Mouse (Mus musculus): Measurements from ENCODE around the gene Colgalt2. TPM values are rescaled to one million over a fixed set of nuclear protein-coding genes. Genes with fewer than 3 reads are reported as not detected.
A peak's percentile ranks its signal among the peaks of the same experiment; 100 is the strongest.
"Not testable (repeated sequence)": the region's sequence is repeated elsewhere in the genome, so short reads cannot be mapped to it uniquely, and the experiment has no call there.

Gene Colgalt2
- polyA plus RNA-seq (2015; fragmentation: Nextera tagmentation; extraction: Ambion mirVana), result 1.4 and 1.5 TPM in 2 replicates

GRCm38 (mm10) chr1:152399790-152400555, at the start of gene Colgalt2:
Gene Colgalt2, plus strand, starts transcription at chr1:152399830.
- ATAC-seq, result peak; percentile 91
- under 1% methylated on average over 69 of the region's 70 CpGs for WGBS

GRCm38 (mm10) chr1:152356721-152357120, 42.9 kb upstream of the Colgalt2 start:
- H3K9me3 ChIP-seq, result no peaks in the 10 kb centered on the region
- no peak overlapping the region for H3K9ac ChIP-seq
- no peaks in the 10 kb centered on the region for H3K4me1 ChIP-seq (replicated peaks)
- H3K4me3 ChIP-seq (replicated peaks), result no peak overlapping the region
- H3K27ac ChIP-seq, result no peak overlapping the region
- H3K36me3 ChIP-seq, result no peaks in the 10 kb centered on the region
- no peak overlapping the region for H3K4me2 ChIP-seq (replicated peaks)
- no peak for ATAC-seq
- H3K27me3 ChIP-seq (replicated peaks), result no peaks in the 10 kb centered on the region
- WGBS, result 71% methylated on average over 4 of the region's 4 CpGs

More at GRCm38 (mm10) chr1:152399790-152400555, at the start of gene Colgalt2:
- peak within 1 kb of the TSS; percentile 96 for H3K4me2 ChIP-seq (replicated peaks)
- H3K9me3 ChIP-seq, result no peaks in the 10 kb centered on the region
- peaks cover 11% of the 10 kb centered on the region; the same call in 1 of the 2 replicates for H3K27me3 ChIP-seq (replicated peaks)
- peak within 1 kb of the TSS; percentile 71 for H3K4me3 ChIP-seq (replicated peaks)
- H3K27ac ChIP-seq, result peak within 1 kb of the TSS; percentile 33; the same call in 1 of the 2 replicates
- peaks cover 8% of the 10 kb centered on the region for H3K4me1 ChIP-seq (replicated peaks)
- H3K9ac ChIP-seq, result peak within 1 kb of the TSS; percentile 54
- H3K36me3 ChIP-seq, result no peaks in the 10 kb centered on the region

- H3K4me2 ChIP-seq (replicated peaks), result no peak overlapping the region
- 0 out of 2 replicates have a peak, but pooled peaks cover 3% of the 10 kb centered on the region for H3K36me3 ChIP-seq
- no peak overlapping the region for H3K4me3 ChIP-seq (replicated peaks)
- no peaks in the 10 kb centered on the region for H3K4me1 ChIP-seq (replicated peaks)
- no peaks in the 10 kb centered on the region for H3K27me3 ChIP-seq (replicated peaks)
- no peak overlapping the region for H3K9ac ChIP-seq
- WGBS, result 42% methylated on average over 13 of the region's 13 CpGs
- 0 out of 2 replicates have a peak, but pooled peaks have one; percentile 28 for ATAC-seq
- H3K9me3 ChIP-seq, result no peaks in the 10 kb centered on the region
- H3K27ac ChIP-seq, result no peak overlapping the region
Observed at GRCm38 (mm10) chr1:152368311-152369088, 31.1 kb upstream of the Colgalt2 start.

GRCm38 (mm10) chr1:152369139-152369538, 30.5 kb upstream of the Colgalt2 start:
- Histone ChIP-seq H3K27ac (no peak overlapping the region), H3K36me3 (0 out of 2 replicates have a peak, but pooled peaks cover 3% of the 10 kb centered on the region), H3K9me3 (no peaks in the 10 kb centered on the region), H3K4me3 (replicated peaks) (no peak overlapping the region), H3K27me3 (replicated peaks) (no peaks in the 10 kb centered on the region), H3K4me1 (replicated peaks) (no peaks in the 10 kb centered on the region), H3K4me2 (replicated peaks) (no peak overlapping the region), H3K9ac (no peak overlapping the region)
- 19% methylated on average over 4 of the region's 4 CpGs for WGBS
- peak; percentile 81 for ATAC-seq

GRCm38 (mm10) chr1:152378311-152378710, 21.3 kb upstream of the Colgalt2 start:
- Histone ChIP-seq H3K4me3 (replicated peaks) (no peak overlapping the region), H3K36me3 (peaks cover 12% of the 10 kb centered on the region; the same call in 1 of the 2 replicates), H3K9ac (no peak overlapping the region), H3K27me3 (replicated peaks) (no peaks in the 10 kb centered on the region), H3K9me3 (no peaks in the 10 kb centered on the region), H3K4me2 (replicated peaks) (no peak overlapping the region), H3K27ac (no peak overlapping the region), H3K4me1 (replicated peaks) (no peaks in the 10 kb centered on the region)
- no peak for ATAC-seq
- WGBS, result 92% methylated on average over 5 of the region's 5 CpGs

- Histone ChIP-seq H3K27ac (no peak overlapping the region), H3K9ac (no peak overlapping the region), H3K36me3 (peaks cover 3% of the 10 kb centered on the region; the same call in 1 of the 2 replicates), H3K4me2 (replicated peaks) (no peak overlapping the region), H3K4me1 (replicated peaks) (no peaks in the 10 kb centered on the region), H3K9me3 (no peaks in the 10 kb centered on the region), H3K4me3 (replicated peaks) (no peak overlapping the region), H3K27me3 (replicated peaks) (no peaks in the 10 kb centered on the region)
- ATAC-seq, result no peak
- WGBS, result 97% methylated on average over 1 of the region's 1 CpGs
Observed at GRCm38 (mm10) chr1:152384589-152384988, 15.0 kb upstream of the Colgalt2 start.

- not testable (repeated sequence) for H3K27me3 ChIP-seq (replicated peaks); H3K36me3 ChIP-seq; H3K9me3 ChIP-seq; H3K4me1 ChIP-seq (replicated peaks); H3K27ac ChIP-seq; ATAC-seq
- Histone ChIP-seq H3K4me3 (replicated peaks) (peak overlapping the region; percentile 94), H3K9ac (peak overlapping the region; percentile 95), H3K4me2 (replicated peaks) (peak overlapping the region; percentile 65)
- WGBS, result 20% methylated on average over 2 of the region's 4 CpGs
Observed at GRCm38 (mm10) chr1:152385693-152386092, 13.9 kb upstream of the Colgalt2 start.

GRCm38 (mm10) chr1:152386188-152386835, 13.3 kb upstream of the Colgalt2 start, which contains the start of gene Tsen15:
Gene Tsen15, minus strand, starts transcription at chr1:152386688.
- Histone ChIP-seq H3K27ac (peak within 1 kb of the TSS; percentile 36; the same call in 1 of the 2 replicates), H3K4me1 (replicated peaks) (no peaks in the 10 kb centered on the region), H3K4me3 (replicated peaks) (peak within 1 kb of the TSS; percentile 94), H3K36me3 (peaks cover 3% of the 10 kb centered on the region; the same call in 1 of the 2 replicates), H3K9ac (peak within 1 kb of the TSS; percentile 95), H3K4me2 (replicated peaks) (peak within 1 kb of the TSS; percentile 65), H3K27me3 (replicated peaks) (no peaks in the 10 kb centered on the region), H3K9me3 (no peaks in the 10 kb centered on the region)
- under 1% methylated on average over 57 of the region's 57 CpGs for WGBS
- ATAC-seq, result peak; percentile 99

GRCm38 (mm10) chr1:152389271-152389670, 10.4 kb upstream of the Colgalt2 start:
- ATAC-seq, result no peak

GRCm38 (mm10) chr1:152394137-152394536, 5.5 kb upstream of the Colgalt2 start:
- Histone ChIP-seq H3K4me2 (replicated peaks) (no peak overlapping the region), H3K4me3 (replicated peaks) (no peak overlapping the region), H3K36me3 (no peaks in the 10 kb centered on the region), H3K9me3 (no peaks in the 10 kb centered on the region), H3K27me3 (replicated peaks) (no peaks in the 10 kb centered on the region), H3K4me1 (replicated peaks) (no peaks in the 10 kb centered on the region), H3K27ac (no peak overlapping the region), H3K9ac (no peak overlapping the region)
- 94% methylated on average over 3 of the region's 3 CpGs for WGBS
- ATAC-seq, result no peak

More at GRCm38 (mm10) chr1:152389271-152389670, 10.4 kb upstream of the Colgalt2 start:
- H3K9ac ChIP-seq, result no peak overlapping the region
- H3K4me3 ChIP-seq (replicated peaks), result no peak overlapping the region
- H3K36me3 ChIP-seq, result no peaks in the 10 kb centered on the region
- H3K4me1 ChIP-seq (replicated peaks), result no peaks in the 10 kb centered on the region
- H3K9me3 ChIP-seq, result no peaks in the 10 kb centered on the region
- no peaks in the 10 kb centered on the region for H3K27me3 ChIP-seq (replicated peaks)
- no peak overlapping the region for H3K27ac ChIP-seq
- H3K4me2 ChIP-seq (replicated peaks), result no peak overlapping the region

GRCm38 (mm10) chr1:152394956-152395515, 4.6 kb upstream of the Colgalt2 start:
- H3K9ac ChIP-seq, result no peak overlapping the region
- 83% methylated on average over 4 of the region's 4 CpGs for WGBS
- no peaks in the 10 kb centered on the region for H3K36me3 ChIP-seq
- H3K4me3 ChIP-seq (replicated peaks), result no peak overlapping the region
- H3K27me3 ChIP-seq (replicated peaks), result 0 out of 2 replicates have a peak, but pooled peaks cover 2% of the 10 kb centered on the region
- H3K4me1 ChIP-seq (replicated peaks), result no peaks in the 10 kb centered on the region
- no peak overlapping the region for H3K27ac ChIP-seq
- no peak for ATAC-seq
- no peaks in the 10 kb centered on the region for H3K9me3 ChIP-seq
- H3K4me2 ChIP-seq (replicated peaks), result no peak overlapping the region
